Mouse (Mus musculus) mouse trophoblast stem cell (cell line): ENCODE data around the gene Map3k5.

ENCODE experiments used
- in situ Hi-C, 2 experiments: fragments of 300-500 bp; cut with MseI, MboI; formaldehyde crosslinking; loops; 2 replicates in 1 of 2; 3 replicates in 1 of 2; pipeline ENCODE4 v1.15.1; 2025

The Map3k5 gene

GRCm38 (mm10) chr10:20149121-20149834, 215.0 kb downstream of the Map3k5 start:
- in situ Hi-C loops = no loop called here

DNA sequence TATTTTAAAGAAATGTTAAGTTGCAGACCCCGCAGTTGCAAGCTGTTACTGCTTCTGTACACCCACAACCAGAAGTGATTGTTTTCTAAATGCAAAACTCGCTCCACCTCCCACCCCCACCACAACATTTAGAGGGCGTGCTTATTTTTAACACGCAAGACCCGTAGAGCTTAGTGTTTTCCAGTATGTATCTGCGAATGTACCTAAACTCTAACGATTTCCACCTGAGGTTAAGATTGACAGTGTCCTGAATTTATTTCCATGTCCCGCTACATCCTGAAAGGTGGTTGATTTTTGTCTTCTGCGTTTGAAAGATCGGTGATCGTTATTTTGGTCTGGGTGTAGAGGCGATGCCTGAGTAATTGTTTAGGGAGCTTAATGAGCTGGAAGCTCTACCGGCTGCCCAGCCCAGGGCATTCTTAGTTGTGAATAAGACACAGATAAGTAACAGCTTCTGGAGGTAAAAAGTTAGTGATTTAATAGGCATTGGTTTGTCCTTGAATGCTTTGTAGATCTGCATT, 215.6 kb downstream of the Map3k5 start:
- in situ Hi-C loops = loop anchor here in 1 of 2 experiments (10.0 kb wide), 1 partner anchor 145 kb away; no protein-coding TSS in a partner anchor

DNA sequence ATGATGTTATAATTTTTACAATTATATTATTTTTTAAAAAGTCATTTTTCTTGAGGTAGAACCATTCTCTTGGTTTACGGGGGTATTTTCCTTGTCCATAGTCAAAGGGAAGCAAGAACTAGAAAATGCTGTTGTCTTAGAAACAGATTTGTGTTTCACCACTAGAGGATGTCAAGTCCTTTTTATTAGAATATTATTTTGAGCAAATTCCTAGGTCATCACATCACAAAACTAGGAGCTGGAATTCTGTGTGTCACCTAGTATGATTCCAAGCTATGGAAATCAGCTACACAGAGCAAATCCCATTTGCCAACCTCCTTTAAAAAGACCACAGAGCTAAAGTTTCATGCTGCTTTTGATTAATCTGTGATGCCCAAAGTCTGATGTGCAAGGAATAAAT, 217.9 kb downstream of the Map3k5 start:
- in situ Hi-C loops = loop anchor here in 1 of 2 experiments (10.0 kb wide), 1 partner anchor 143 kb away; no protein-coding TSS in a partner anchor

- in situ Hi-C loops = loop anchor here in 1 of 2 experiments (10.0 kb wide), 1 partner anchor 141 kb away; no protein-coding TSS in a partner anchor
Measured at GRCm38 (mm10) chr10:20153507-20153906, 219.2 kb downstream of the Map3k5 start.

DNA sequence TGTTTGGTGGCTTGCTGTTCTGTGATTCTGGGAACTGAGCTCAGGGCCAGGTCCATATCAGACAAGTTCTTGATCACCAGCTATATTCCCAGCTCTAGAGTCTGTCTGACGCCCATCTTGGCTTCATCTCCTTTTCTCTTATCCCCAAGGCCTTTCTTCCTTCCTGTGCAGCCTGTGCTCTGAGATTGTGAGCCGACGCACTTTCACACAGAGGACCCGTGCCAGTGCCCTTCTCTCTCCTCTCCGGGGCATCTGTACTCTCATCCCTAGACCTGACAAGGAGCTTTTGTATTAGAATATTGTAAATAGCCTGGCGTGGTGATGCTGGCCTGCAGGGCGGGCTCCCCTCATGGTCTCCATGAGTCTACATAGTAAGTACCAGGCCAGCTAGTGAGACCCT, 221.1 kb downstream of the Map3k5 start:
- in situ Hi-C loops = loop anchor here in 1 of 2 experiments (10.0 kb wide), 1 partner anchor 139 kb away; no protein-coding TSS in a partner anchor

- in situ Hi-C loops = loop anchor here in 1 of 2 experiments (10.0 kb wide), 1 partner anchor 138 kb away; no protein-coding TSS in a partner anchor
Measured at GRCm38 (mm10) chr10:20157021-20157726, 222.9 kb downstream of the Map3k5 start.

DNA sequence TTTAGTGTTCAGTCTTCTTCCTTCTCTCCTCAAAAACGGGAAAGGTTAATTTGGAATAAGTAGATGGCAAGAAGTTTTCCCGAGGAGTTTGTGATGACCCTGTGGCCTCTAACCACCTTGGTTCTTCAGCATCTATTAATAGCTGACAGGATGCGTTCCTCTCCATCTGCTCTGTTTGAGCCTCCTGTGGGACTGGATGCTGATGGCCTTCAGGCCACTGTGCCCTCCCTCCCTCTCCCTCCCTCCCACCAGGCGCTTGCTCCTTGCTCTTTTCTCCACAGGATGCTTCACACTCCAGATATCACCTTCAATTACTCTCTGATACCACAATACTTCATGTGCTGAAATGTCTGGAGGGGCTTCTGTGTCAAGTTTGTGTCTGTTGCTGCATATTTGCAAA, 224.5 kb downstream of the Map3k5 start:
- in situ Hi-C loops = loop anchor here in 1 of 2 experiments (10.0 kb wide), 1 partner anchor 136 kb away; no protein-coding TSS in a partner anchor

- in situ Hi-C loops = loop anchor here in 1 of 2 experiments (10.0 kb wide), 1 partner anchor 135 kb away; no protein-coding TSS in a partner anchor
Measured at GRCm38 (mm10) chr10:20159308-20159707, 225.0 kb downstream of the Map3k5 start.

- in situ Hi-C loops = no loop called here
Measured at GRCm38 (mm10) chr10:20160914-20161313, 226.6 kb downstream of the Map3k5 start.

- in situ Hi-C loops = no loop called here
Measured at GRCm38 (mm10) chr10:20164810-20165209, 230.5 kb downstream of the Map3k5 start.

GRCm38 (mm10) chr10:20166797-20167196, 232.5 kb downstream of the Map3k5 start:
- in situ Hi-C loops = no loop called here

DNA sequence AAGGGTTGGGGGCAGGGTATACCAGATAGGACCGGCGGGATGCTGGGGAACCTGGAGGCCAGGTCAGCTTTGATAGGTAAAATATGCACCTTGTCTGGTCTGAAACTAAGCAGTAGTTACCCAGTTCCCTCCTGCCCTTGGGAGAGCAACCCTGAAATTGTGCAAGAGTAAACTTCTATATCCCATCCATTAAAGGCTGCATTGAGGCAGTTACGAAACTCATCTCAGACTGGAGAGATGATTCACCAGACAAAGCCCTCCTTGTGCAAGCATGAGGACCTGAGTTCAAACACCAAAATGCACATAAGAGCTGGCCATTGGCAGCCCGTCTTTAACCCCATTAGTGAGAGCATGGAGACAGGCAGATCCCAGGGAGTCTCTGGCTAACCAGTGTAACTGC, 233.2 kb downstream of the Map3k5 start:
- in situ Hi-C loops = no loop called here

DNA sequence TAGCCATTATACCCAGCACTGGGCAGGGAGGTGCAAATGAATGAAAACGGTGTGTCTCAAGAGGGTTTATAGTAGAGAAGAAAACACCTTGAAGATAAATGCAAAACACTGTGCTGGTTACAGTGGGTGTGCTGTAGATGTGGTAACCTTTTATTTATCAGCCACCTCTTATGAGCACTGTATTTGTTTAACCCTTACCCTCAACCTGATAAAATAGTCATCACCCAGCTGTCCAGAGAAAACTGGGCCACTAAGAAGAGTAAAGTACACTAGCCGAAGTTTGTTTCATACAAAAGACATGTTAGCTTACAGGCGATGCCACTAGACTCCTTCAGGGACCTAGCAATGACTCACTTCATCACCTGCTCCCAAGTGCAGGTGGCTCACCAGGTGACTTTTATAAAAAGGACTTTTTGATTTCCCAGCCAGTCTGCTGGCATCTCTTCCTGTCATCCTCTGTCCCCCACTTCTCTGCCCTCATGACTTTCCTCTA, 235.0 kb downstream of the Map3k5 start:
- in situ Hi-C loops = no loop called here

GRCm38 (mm10) chr10:20169927-20170604, 235.8 kb downstream of the Map3k5 start:
- in situ Hi-C loops = no loop called here

- in situ Hi-C loops = no loop called here
Measured at GRCm38 (mm10) chr10:20170605-20171088, 236.4 kb downstream of the Map3k5 start.

DNA sequence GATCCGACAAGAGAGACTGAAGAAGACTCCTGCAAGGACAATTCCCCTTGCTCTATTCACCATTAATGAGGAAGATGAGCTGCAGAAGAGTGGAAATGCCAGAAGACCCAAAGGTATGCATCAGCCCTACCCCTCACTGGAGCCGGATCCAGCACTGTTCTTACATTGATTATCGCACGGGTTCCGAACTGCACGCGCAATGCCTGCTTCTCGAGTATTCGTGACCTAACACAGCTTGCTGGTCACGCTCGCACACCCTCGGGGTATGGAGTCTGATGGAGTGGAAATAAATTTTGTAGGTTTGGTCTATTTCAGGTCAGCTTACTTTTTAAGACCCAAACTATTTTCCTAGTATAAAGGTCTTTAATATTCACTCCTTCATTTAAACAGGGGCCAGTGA, 236.9 kb downstream of the Map3k5 start:
- in situ Hi-C loops = no loop called here

DNA sequence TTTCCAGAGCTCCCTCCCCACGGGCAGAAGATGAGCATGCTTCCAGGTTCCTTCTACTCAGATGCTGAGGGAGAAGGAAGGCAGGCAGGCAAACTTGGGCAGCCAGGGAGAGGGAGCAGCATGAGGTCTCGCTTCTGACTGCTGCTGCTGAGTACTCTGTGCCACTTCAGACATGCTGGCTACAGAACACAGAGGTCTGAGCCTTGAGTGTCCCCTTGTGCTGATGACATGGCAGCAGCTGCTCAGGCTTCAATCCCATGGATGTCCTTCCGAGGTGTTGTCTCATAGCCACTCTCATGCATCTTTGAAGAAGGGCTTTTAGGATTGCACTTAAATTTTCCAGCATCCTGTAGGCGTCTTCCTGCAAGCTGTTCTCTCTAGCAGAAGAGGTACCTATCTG, 237.5 kb downstream of the Map3k5 start:
- in situ Hi-C loops = no loop called here

GRCm38 (mm10) chr10:20173733-20174132, 239.5 kb downstream of the Map3k5 start:
- in situ Hi-C loops = no loop called here

DNA sequence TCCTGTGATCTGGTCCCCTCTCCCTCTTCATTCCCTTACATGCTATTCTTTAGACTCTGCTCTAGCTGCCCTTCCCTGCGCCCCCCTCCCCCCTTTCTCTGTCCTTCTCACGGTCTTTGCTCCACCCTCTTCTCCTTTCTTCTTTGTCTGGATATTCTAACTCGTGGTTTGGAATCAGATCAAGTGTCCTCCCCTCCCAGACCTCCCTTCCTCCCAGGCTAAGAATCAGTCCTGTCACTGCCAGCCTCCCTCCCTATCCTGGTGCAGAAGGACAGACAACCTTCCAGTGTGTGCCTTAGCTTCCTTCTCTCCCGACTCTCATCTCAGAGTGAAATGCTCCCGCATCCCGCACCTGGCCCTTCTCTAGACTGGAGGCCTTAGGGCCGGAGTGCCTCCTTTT, 241.8 kb downstream of the Map3k5 start:
- in situ Hi-C loops = no loop called here

DNA sequence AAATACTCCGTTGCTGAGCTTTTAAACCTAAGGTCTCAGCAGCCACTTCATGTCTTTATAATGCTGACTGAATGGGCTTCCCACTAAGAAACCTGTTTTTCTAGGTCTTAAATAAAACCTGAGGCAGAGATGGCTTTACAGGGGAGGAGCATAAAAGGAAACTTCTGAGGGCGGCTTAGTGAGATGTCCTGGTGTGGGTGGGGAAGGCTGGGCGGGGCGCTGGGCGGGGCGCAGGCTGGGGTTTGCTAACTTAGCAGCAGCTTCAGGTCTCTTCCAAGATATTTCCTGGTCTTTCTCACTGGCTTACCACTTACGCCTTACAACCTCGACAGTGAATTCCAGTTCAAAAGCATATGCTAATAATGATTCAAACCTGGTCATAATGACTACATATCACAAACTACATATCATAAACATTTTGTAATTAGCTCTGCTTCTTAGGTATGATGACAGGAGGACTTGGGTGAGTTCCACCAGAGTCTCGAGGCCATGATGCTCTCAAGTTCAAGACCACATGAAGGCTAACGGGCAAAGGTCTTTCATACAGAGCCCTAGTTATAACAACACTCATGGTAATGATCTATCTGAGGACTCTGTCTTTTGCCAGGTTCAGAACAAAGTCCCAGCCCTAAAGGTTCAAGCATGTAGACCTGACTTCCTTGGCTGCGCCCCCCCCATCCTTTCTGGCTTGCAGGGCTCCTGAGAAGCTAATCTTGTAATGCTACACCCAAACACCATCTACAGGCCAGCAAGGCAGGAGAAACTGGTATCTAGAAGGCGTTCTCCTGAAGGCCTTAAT, 244.7 kb downstream of the Map3k5 start:
- in situ Hi-C loops = no loop called here

DNA sequence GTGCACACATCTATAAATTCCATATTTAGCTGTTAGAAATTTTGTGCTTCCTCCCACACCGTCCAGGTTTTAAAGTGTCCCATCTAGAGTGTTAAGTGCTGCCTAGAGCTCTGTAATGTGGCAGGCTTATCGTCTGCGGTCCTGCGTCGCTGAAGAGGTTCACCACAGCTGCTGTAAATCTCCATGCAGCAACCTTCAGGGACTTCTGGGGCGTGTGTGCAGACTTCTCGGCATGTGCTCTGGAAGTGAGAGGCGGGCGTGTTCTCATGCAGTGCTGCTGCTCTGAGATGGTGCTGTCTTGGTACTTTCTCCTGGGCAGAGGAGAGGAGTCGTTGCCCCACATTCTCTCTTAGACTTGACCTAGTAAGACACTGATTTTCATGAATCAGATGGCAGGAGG, 246.9 kb downstream of the Map3k5 start:
- in situ Hi-C loops = no loop called here
